Mouse (Mus musculus) bone marrow, adult 2 months (tissue): ENCODE results near the gene Cox15. TPM values are rescaled to one million over a fixed set of nuclear protein-coding genes. Genes with fewer than 3 reads are reported as not detected.
A peak's percentile ranks its signal among the peaks of the same experiment; 100 is the strongest.

Source experiments
- H3K27ac ChIP-seq: fragments of 200-500 bp; 2 replicates; pipeline ENCODE4 v1.5.1; 2012; ENCODE audit warnings: low read depth, mild to moderate bottlenecking, control low read depth, inconsistent platforms, low read length; ENCODE audit not compliant: control insufficient read depth, poor library complexity, insufficient read depth
- H3K4me1 ChIP-seq: fragments of 200-500 bp; 2 replicates; pipeline ENCODE4 v1.6.1; 2011; ENCODE audit warnings: low read length; ENCODE audit not compliant: control insufficient read depth, insufficient read depth
- H3K4me3 ChIP-seq: fragments of 200-500 bp; replicated peaks from 2 replicates; pipeline ENCODE3; 2011; ENCODE audit warnings: mild to moderate bottlenecking, low read depth, low read length, control low read depth; ENCODE audit not compliant: control insufficient read depth
- CTCF ChIP-seq: fragments of 200-500 bp; IDR thresholded peaks from 2 replicates; pipeline ENCODE4 v1.5.1; 2011; ENCODE audit warnings: low read length, control low read depth; ENCODE audit not compliant: control insufficient read depth, insufficient read depth
- POLR2A ChIP-seq: fragments of 200-500 bp; IDR thresholded peaks from 2 replicates; pipeline ENCODE4 v1.6.1; 2011; ENCODE audit warnings: low read depth, mild to moderate bottlenecking, control low read depth, low read length, borderline replicate concordance; ENCODE audit not compliant: control insufficient read depth
- WGBS: fragments of 180-500 bp; shearing (Covaris S2); methylation state at CpG from one replicate; pipeline ENCODE4 v1.1.7; 2018; 5-methylcytosine and 5-hydroxymethylcytosine counted together
- polyA plus RNA-seq: library from polyadenylated mRNA; stranded (reverse); fragments of >200 nt; gene quantifications from 2 replicates; pipeline ENCODE4 v1.2.4, GENCODE M21; 2011; ENCODE audit warnings: low replicate concordance; ENCODE audit not compliant: missing spikeins, insufficient read depth, insufficient read length

The Cox15 gene
- polyA plus RNA-seq, 1 experiment: 12.4 TPM

GRCm38 (mm10) chr19:43754872-43755271, 2.1 kb upstream of the Cox15 start:
- Histone ChIP-seq H3K27ac (no peak overlapping the region), H3K4me3 (no peak overlapping the region), H3K4me1 (no peaks in the 10 kb centered on the region; the same call in none of the 2 replicates)
- TF ChIP-seq POLR2A: no peak
- TF ChIP-seq CTCF: no peak
- 75% methylated on average over 2 of the region's 2 CpGs for WGBS

GRCm38 (mm10) chr19:43754237-43754636, 1.4 kb upstream of the Cox15 start:
- 71% methylated on average over 2 of the region's 2 CpGs for WGBS
- TF ChIP-seq CTCF (no peak), POLR2A (no peak)
- Histone ChIP-seq H3K4me1 (no peaks in the 10 kb centered on the region; the same call in none of the 2 replicates), H3K4me3 (no peak overlapping the region), H3K27ac (no peak overlapping the region)

- under 1% methylated on average over 23 of the region's 24 CpGs for WGBS
- TF ChIP-seq POLR2A (no peak), CTCF (peak; percentile 91)
- peak overlapping the region; percentile 98 for H3K27ac ChIP-seq
- no peaks in the 10 kb centered on the region; the same call in none of the 2 replicates for H3K4me1 ChIP-seq
- peak overlapping the region; percentile 86 for H3K4me3 ChIP-seq
These were observed 531 bp upstream of the Cox15 start for GRCm38 (mm10) chr19:43753226-43753835.

- Histone ChIP-seq H3K27ac (no peak overlapping the region), H3K4me3 (no peak overlapping the region), H3K4me1 (no peaks in the 10 kb centered on the region; the same call in none of the 2 replicates)
- TF ChIP-seq POLR2A (no peak), CTCF (no peak)
- WGBS: 99% methylated on average over 2 of the region's 2 CpGs
These were observed 2.8 kb downstream of the Cox15 start for GRCm38 (mm10) chr19:43750008-43750407.

- 85% methylated on average over 4 of the region's 4 CpGs for WGBS
- Histone ChIP-seq H3K4me3 (no peak overlapping the region), H3K4me1 (no peaks in the 10 kb centered on the region; the same call in none of the 2 replicates), H3K27ac (no peak overlapping the region)
- TF ChIP-seq POLR2A: no peak
- TF ChIP-seq CTCF: no peak
These were observed 4.9 kb downstream of the Cox15 start for GRCm38 (mm10) chr19:43747877-43748276.

- H3K27ac ChIP-seq: no peak overlapping the region
- TF ChIP-seq CTCF (no peak), POLR2A (no peak)
- H3K4me3 ChIP-seq: no peak overlapping the region
- 65% methylated on average over 3 of the region's 3 CpGs for WGBS
- H3K4me1 ChIP-seq: no peaks in the 10 kb centered on the region
These were observed 7.1 kb downstream of the Cox15 start for GRCm38 (mm10) chr19:43745740-43746139.

- H3K4me3 ChIP-seq: no peak overlapping the region
- H3K27ac ChIP-seq: no peak overlapping the region
- no peaks in the 10 kb centered on the region for H3K4me1 ChIP-seq
- 86% methylated on average over 7 of the region's 7 CpGs for WGBS
- no peak for TF ChIP-seq CTCF
- TF ChIP-seq POLR2A: no peak
These were observed 9.4 kb downstream of the Cox15 start for GRCm38 (mm10) chr19:43743401-43743800.

- Histone ChIP-seq H3K27ac (no peak overlapping the region), H3K4me1 (no peaks in the 10 kb centered on the region), H3K4me3 (no peak overlapping the region)
- TF ChIP-seq CTCF (no peak), POLR2A (no peak)
- 94% methylated on average over 10 of the region's 10 CpGs for WGBS
These were observed 14.4 kb downstream of the Cox15 start for GRCm38 (mm10) chr19:43738409-43738808.

- H3K27ac ChIP-seq: no peak overlapping the region
- no peak overlapping the region for H3K4me3 ChIP-seq
- peaks cover 2% of the 10 kb centered on the region; the same call in 1 of the 2 replicates for H3K4me1 ChIP-seq
- TF ChIP-seq POLR2A (no peak), CTCF (no peak)
- WGBS: 84% methylated on average over 7 of the region's 7 CpGs
These were observed 21.6 kb downstream of the Cox15 start for GRCm38 (mm10) chr19:43731157-43731556.
